ENCODE assay signal across 11 mouse cellular contexts in genomic region chr2:170657821-170658221, GRCm38 (mm10). TPM values are rescaled to one million over a fixed set of nuclear protein-coding genes. Genes with fewer than 3 reads are reported as not detected.
A peak's percentile ranks its signal among the peaks of the same experiment; 100 is the strongest.
DNase-seq lines count a peak whose midpoint lies in the region; ATAC-seq lines count a peak whose summit lies in the region.
"Had no signal": no experiment of that assay in that cellular context is flagged by ENCODE, and none has a peak within 500 bp of the region (broad histone marks: within the 10 kb centered on the region; RNA-seq: fewer than 3 reads in every experiment).

No protein-coding gene starts in this region.

- no peaks in the 10 kb centered on the region for H3K27me3 ChIP-seq in kidney, embryonic 16.5 days (ENCODE audit: insufficient read depth, low read length)
- no peaks in the 10 kb centered on the region; the same call in 1 of the 2 replicates for H3K27me3 ChIP-seq in kidney, embryonic 14.5 days (ENCODE audit: control insufficient read depth, insufficient read depth, low read length)
- no peaks in the 10 kb centered on the region for H3K27me3 ChIP-seq in embryonic facial prominence, embryonic 13.5 days
- no peaks in the 10 kb centered on the region for H3K27me3 ChIP-seq in hindbrain, embryonic 16.5 days (replicated peaks; ENCODE audit: control insufficient read depth, insufficient read depth, low read length)
- H3K27me3 ChIP-seq in neural tube, embryonic 12.5 days (replicated peaks): no peaks in the 10 kb centered on the region

- no peak overlapping the region for H3K27ac ChIP-seq in kidney, embryonic 16.5 days (ENCODE audit: low read length)
- H3K27ac ChIP-seq in kidney, embryonic 14.5 days (ENCODE audit: low read depth, low read length): no peak overlapping the region
- peak overlapping the region; percentile 60; the same call in 1 of the 2 replicates for H3K27ac ChIP-seq in embryonic facial prominence, embryonic 13.5 days
- H3K27ac ChIP-seq in hindbrain, embryonic 16.5 days (ENCODE audit: low read depth, low read length): no peak overlapping the region
- peak overlapping the region; percentile 51 for H3K27ac ChIP-seq in neural tube, embryonic 12.5 days

- H3K9me3 ChIP-seq in kidney, embryonic 16.5 days (ENCODE audit: low read length): no peaks in the 10 kb centered on the region
- H3K9me3 ChIP-seq in kidney, embryonic 14.5 days (ENCODE audit: control insufficient read depth, low read length): no peaks in the 10 kb centered on the region
- H3K9me3 ChIP-seq in embryonic facial prominence, embryonic 13.5 days: no peaks in the 10 kb centered on the region
- no peaks in the 10 kb centered on the region for H3K9me3 ChIP-seq in hindbrain, embryonic 16.5 days (ENCODE audit: control insufficient read depth, low read length)
- H3K9me3 ChIP-seq in neural tube, embryonic 12.5 days: no peaks in the 10 kb centered on the region

- DNase-seq in urinary bladder, adult 2 months (ENCODE audit: low spot score): no peak
- DNase-seq in liver: no peak
- no peak for DNase-seq in urinary bladder, postnatal 14 days (ENCODE audit: low spot score)
- DNase-seq: kidney, postnatal 36 days had no signal

- no peaks in the 10 kb centered on the region for H3K36me3 ChIP-seq in kidney, embryonic 16.5 days (ENCODE audit: insufficient read depth, low read length)
- no peaks in the 10 kb centered on the region for H3K36me3 ChIP-seq in kidney, embryonic 14.5 days (ENCODE audit: control insufficient read depth, insufficient read depth, low read length)
- no peaks in the 10 kb centered on the region for H3K36me3 ChIP-seq in embryonic facial prominence, embryonic 13.5 days
- no peaks in the 10 kb centered on the region for H3K36me3 ChIP-seq in hindbrain, embryonic 16.5 days (ENCODE audit: control insufficient read depth, insufficient read depth, low read length)
- H3K36me3 ChIP-seq in neural tube, embryonic 12.5 days: no peaks in the 10 kb centered on the region

- 10% methylated on average over 7 of the region's 7 CpGs for WGBS in kidney, embryonic 16.5 days
- WGBS in kidney, embryonic 14.5 days: 10% methylated on average over 7 of the region's 7 CpGs
- 3% methylated on average over 7 of the region's 7 CpGs for WGBS in embryonic facial prominence, embryonic 13.5 days
- WGBS in hindbrain, embryonic 16.5 days: 3% methylated on average over 7 of the region's 7 CpGs
- WGBS in neural tube, embryonic 12.5 days: 5% methylated on average over 7 of the region's 7 CpGs

- no peak overlapping the region for H3K4me3 ChIP-seq in kidney, embryonic 16.5 days (ENCODE audit: low read length)
- no peak overlapping the region for H3K4me3 ChIP-seq in kidney, embryonic 14.5 days (ENCODE audit: low read length)
- H3K4me3 ChIP-seq in embryonic facial prominence, embryonic 13.5 days: no peak overlapping the region
- H3K4me3 ChIP-seq in hindbrain, embryonic 16.5 days (ENCODE audit: low read length): no peak overlapping the region
- no peak overlapping the region for H3K4me3 ChIP-seq in neural tube, embryonic 12.5 days

- no peak overlapping the region for H3K4me2 ChIP-seq in kidney, embryonic 16.5 days (replicated peaks; ENCODE audit: low read depth, low read length)
- H3K4me2 ChIP-seq in kidney, embryonic 14.5 days (replicated peaks; ENCODE audit: low read depth, low read length): no peak overlapping the region
- peak overlapping the region; percentile 33; the same call in 1 of the 2 replicates for H3K4me2 ChIP-seq in embryonic facial prominence, embryonic 13.5 days
- peak overlapping the region; percentile 11; the same call in 1 of the 2 replicates for H3K4me2 ChIP-seq in hindbrain, embryonic 16.5 days (ENCODE audit: low read length)
- peak overlapping the region; percentile 33 for H3K4me2 ChIP-seq in neural tube, embryonic 12.5 days (replicated peaks)

- 0 out of 2 replicates have a peak overlapping the region, but pooled peaks have one; percentile 11 for H3K9ac ChIP-seq in kidney, embryonic 16.5 days (replicated peaks; ENCODE audit: low read length)
- no peak overlapping the region for H3K9ac ChIP-seq in kidney, embryonic 14.5 days (ENCODE audit: low read depth, low read length)
- H3K9ac ChIP-seq in embryonic facial prominence, embryonic 13.5 days: no peak overlapping the region
- H3K9ac ChIP-seq in hindbrain, embryonic 16.5 days (ENCODE audit: low read depth, low read length): no peak overlapping the region
- no peak overlapping the region for H3K9ac ChIP-seq in neural tube, embryonic 12.5 days

- H3K4me1 ChIP-seq in kidney, embryonic 16.5 days (ENCODE audit: insufficient read depth, low read length): no peaks in the 10 kb centered on the region
- no peaks in the 10 kb centered on the region for H3K4me1 ChIP-seq in kidney, embryonic 14.5 days (ENCODE audit: control insufficient read depth, insufficient read depth, low read length)
- peaks cover 28% of the 10 kb centered on the region for H3K4me1 ChIP-seq in embryonic facial prominence, embryonic 13.5 days
- peaks cover 9% of the 10 kb centered on the region for H3K4me1 ChIP-seq in hindbrain, embryonic 16.5 days (ENCODE audit: control insufficient read depth, insufficient read depth, low read depth, low read length)
- peaks cover 31% of the 10 kb centered on the region for H3K4me1 ChIP-seq in neural tube, embryonic 12.5 days

- no peak for ATAC-seq in kidney, embryonic 16.5 days (ENCODE audit: low FRiP score, low TSS enrichment)
- ATAC-seq in kidney, embryonic 14.5 days (ENCODE audit: low FRiP score, low TSS enrichment): no peak
- no peak for ATAC-seq in embryonic facial prominence, embryonic 13.5 days (ENCODE audit: insufficient number of reproducible peaks, insufficient read depth, low FRiP score, low TSS enrichment, low read depth)
- ATAC-seq in hindbrain, embryonic 16.5 days: no peak
- ATAC-seq in neural tube, embryonic 12.5 days (ENCODE audit: low FRiP score, low read depth): no peak

RNA-seq across cellular contexts. Expression of gene 4930470P17Rik, which starts 56.0 kb away (rescaled TPM):
- polyA plus RNA-seq in kidney, embryonic 16.5 days (2015; fragmentation: Nextera tagmentation; extraction: Ambion mirVana): not detected in 2 replicates
- polyA plus RNA-seq in kidney, embryonic 14.5 days (2014; fragmentation: Nextera tagmentation; extraction: Ambion mirVana): not detected in 2 replicates
- polyA plus RNA-seq in embryonic facial prominence, embryonic 13.5 days (2015; fragmentation: Nextera tagmentation; extraction: Ambion mirVana): not detected in 2 replicates
- 0.19 and 0.36 TPM in 2 replicates for polyA plus RNA-seq in hindbrain, embryonic 16.5 days (2015; fragmentation: Nextera tagmentation; extraction: Ambion mirVana)
- polyA plus RNA-seq in neural tube, embryonic 12.5 days (2016; fragmentation: Nextera tagmentation; extraction: Ambion mirVana): not detected in 2 replicates
- polyA plus RNA-seq in urinary bladder, adult 2 months (2012; rRNA removed): not detected in 2 replicates
- polyA plus RNA-seq: heart, postnatal 0 days; liver, adult 2 months had no signal

Comparison
In these comparisons a context has a peak if more than half of its experiments do, and no peak if none do; other contexts are left out.
1. H3K27ac ChIP-seq: peak in embryonic facial prominence, embryonic 13.5 days (single experiment) and neural tube, embryonic 12.5 days (single experiment); none in kidney, embryonic 16.5 days (single experiment), kidney, embryonic 14.5 days (single experiment) and hindbrain, embryonic 16.5 days (single experiment).
2. H3K4me2 ChIP-seq: peak in embryonic facial prominence, embryonic 13.5 days (single experiment), hindbrain, embryonic 16.5 days (single experiment) and neural tube, embryonic 12.5 days (single experiment); none in kidney, embryonic 16.5 days (single experiment) and kidney, embryonic 14.5 days (single experiment).